ENCODE assay signal across 28 mouse cellular contexts in the genomic region with DNA sequence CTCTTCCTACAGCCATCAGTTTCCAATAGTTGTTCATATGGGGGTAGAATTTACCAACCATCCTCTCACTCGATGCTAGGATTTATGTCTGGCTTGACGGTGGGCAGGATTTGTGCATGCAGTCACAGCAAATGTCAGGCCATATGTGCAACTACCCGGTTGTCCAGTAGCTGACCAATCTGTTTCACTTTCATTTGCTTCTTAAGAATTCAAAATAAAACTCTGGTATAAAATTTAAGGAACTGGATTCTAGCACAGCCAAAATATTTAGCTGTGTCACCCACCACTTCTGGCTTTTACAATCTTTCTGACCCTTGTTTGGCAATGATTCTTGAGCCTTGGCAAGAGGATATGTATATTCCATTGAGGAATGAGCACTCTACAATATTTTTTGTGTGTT.
DNase-seq lines count a peak whose midpoint lies in the region; ATAC-seq and TF ChIP-seq lines count a peak whose summit lies in the region.
"Had no signal": no experiment of that assay in that cellular context is flagged by ENCODE, and none has a peak within 500 bp of the region (broad histone marks: within the 10 kb centered on the region; RNA-seq: fewer than 3 reads in every experiment).

No protein-coding gene starts in this region.

- H3K4me2 ChIP-seq in lung, embryonic 14.5 days: no peak overlapping the region
- H3K4me2 ChIP-seq: heart, embryonic 12.5 days; limb, embryonic 13.5 days; midbrain, embryonic 13.5 days; neural tube, embryonic 13.5 days had no signal

- H3K27me3 ChIP-seq in lung, embryonic 14.5 days (ENCODE audit: insufficient read depth, low read length): no peaks in the 10 kb centered on the region
- H3K27me3 ChIP-seq: heart, embryonic 12.5 days; limb, embryonic 13.5 days; megakaryocyte, embryonic 14.5 days; midbrain, embryonic 13.5 days; neural tube, embryonic 13.5 days had no signal

- 70% methylated on average over 3 of the region's 3 CpGs for WGBS in lung, embryonic 14.5 days

- H3K9me3 ChIP-seq in lung, embryonic 14.5 days (ENCODE audit: low read depth, low read length): no peaks in the 10 kb centered on the region
- H3K9me3 ChIP-seq: heart, embryonic 12.5 days; limb, embryonic 13.5 days; megakaryocyte, embryonic 14.5 days; midbrain, embryonic 13.5 days; neural tube, embryonic 13.5 days had no signal

- no peak overlapping the region for H3K27ac ChIP-seq in lung, embryonic 14.5 days (ENCODE audit: low read depth)
- H3K27ac ChIP-seq: hindbrain, postnatal 0 days; limb, embryonic 13.5 days; liver, embryonic 14.5 days; midbrain, embryonic 13.5 days; neural tube, embryonic 13.5 days had no signal

- ATAC-seq in cerebellum, adult (ENCODE audit: insufficient number of reproducible peaks, low FRiP score, low TSS enrichment): peak; percentile 83
- no peak for ATAC-seq in lung, embryonic 14.5 days (ENCODE audit: insufficient read depth)
- peak; percentile 86 for ATAC-seq in megakaryocyte progenitor cell, adult 5-6 weeks (replicated peaks; ENCODE audit: poor library complexity)
- ATAC-seq: forebrain, embryonic 14.5 days; hindbrain, postnatal 0 days; intestine, embryonic 16.5 days; lung, postnatal 0 days; midbrain, embryonic 13.5 days had no signal

- DNase-seq in cerebellum, postnatal 4 days (ENCODE audit: low spot score in 2 of 2): no peak
- peak; percentile 75 for DNase-seq in lung, embryonic 14.5 days
- no peak for DNase-seq in lung, postnatal 14 days
- peak; percentile 27 to 31 for DNase-seq in cerebellum, postnatal 36 days
- DNase-seq in thymus, postnatal 4 days: no peak
- DNase-seq in spleen, postnatal 36 days (ENCODE audit: low spot score in 2 of 2): no peak
- DNase-seq: adrenal gland, postnatal 25 days; gastrocnemius, postnatal 14 days; heart, adult 18-20 months; heart, postnatal 10 days; kidney, adult 9 months; kidney, postnatal 36 days; retina, postnatal 1 day; right cerebral cortex, postnatal 25 days; spleen, adult 18-20 months; thymus, postnatal 25 days had no signal

- no peak overlapping the region for H3K4me3 ChIP-seq in lung, embryonic 14.5 days (ENCODE audit: low read depth, low read length)
- H3K4me3 ChIP-seq: heart, embryonic 12.5 days; limb, embryonic 13.5 days; megakaryocyte, embryonic 14.5 days; midbrain, embryonic 13.5 days; neural tube, embryonic 13.5 days had no signal

- no peak for TF ChIP-seq CTCF in lung, embryonic 14.5 days (IDR thresholded peaks at IDR 0.05; ENCODE audit: low read depth)

- H3K4me1 ChIP-seq in lung, embryonic 14.5 days (ENCODE audit: insufficient read depth): no peaks in the 10 kb centered on the region
- H3K4me1 ChIP-seq: heart, embryonic 12.5 days; limb, embryonic 13.5 days; megakaryocyte, embryonic 14.5 days; midbrain, embryonic 13.5 days; neural tube, embryonic 13.5 days had no signal

- H3K9ac ChIP-seq in lung, embryonic 14.5 days: no peak overlapping the region
- H3K9ac ChIP-seq: heart, embryonic 12.5 days; limb, embryonic 13.5 days; liver, embryonic 14.5 days; midbrain, embryonic 13.5 days; neural tube, embryonic 13.5 days had no signal

- H3K36me3 ChIP-seq in lung, embryonic 14.5 days (ENCODE audit: insufficient read depth): no peaks in the 10 kb centered on the region
- H3K36me3 ChIP-seq: heart, embryonic 12.5 days; limb, embryonic 13.5 days; midbrain, embryonic 13.5 days; neural tube, embryonic 13.5 days had no signal

Comparison
In these comparisons a context has a peak if more than half of its experiments do, and no peak if none do; other contexts are left out.
1. DNase-seq: peak in lung, embryonic 14.5 days (single experiment) and cerebellum, postnatal 36 days (2 of 2); none in cerebellum, postnatal 4 days (0 of 2), lung, postnatal 14 days (single experiment), thymus, postnatal 4 days (single experiment) and spleen, postnatal 36 days (0 of 2).